10 mouse cellular contexts compared by ENCODE assay signal in the genomic region with DNA sequence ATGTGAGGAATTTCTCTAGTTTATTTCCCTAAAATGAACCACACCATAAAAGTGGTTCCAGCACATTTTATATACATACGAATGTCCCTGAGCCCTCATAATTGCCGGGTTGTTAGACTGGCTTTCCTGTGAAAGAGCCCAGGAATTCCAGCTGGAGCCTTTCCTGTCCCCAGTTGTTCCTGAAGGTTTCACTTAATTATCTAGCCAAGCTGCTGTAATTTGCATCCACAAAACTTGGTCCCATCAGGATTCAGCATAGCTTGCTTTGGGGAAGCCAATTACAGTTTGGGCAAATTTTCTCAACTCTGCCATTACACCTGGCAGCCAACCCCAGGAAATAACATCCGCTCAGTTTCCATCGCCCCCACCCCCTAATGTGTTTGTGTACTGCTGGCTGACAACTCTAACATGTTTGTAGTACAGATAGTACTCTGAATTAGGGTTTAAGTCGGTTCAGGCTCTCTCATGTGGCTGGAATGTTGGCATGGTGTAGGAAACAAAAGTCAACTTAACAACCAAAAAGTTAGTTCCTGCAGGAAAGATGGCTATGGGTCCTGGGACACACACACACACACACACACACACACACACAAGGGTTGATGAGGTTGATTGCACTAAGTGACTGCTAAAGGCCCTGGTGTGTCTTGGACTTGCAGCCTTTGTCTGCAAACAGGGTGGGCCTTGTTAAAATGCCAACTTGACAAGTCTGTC. TPM values are rescaled to one million over a fixed set of nuclear protein-coding genes. Genes with fewer than 3 reads are reported as not detected.
DNase-seq lines count a peak whose midpoint lies in the region; ATAC-seq and TF ChIP-seq lines count a peak whose summit lies in the region.
"Had no signal": no experiment of that assay in that cellular context is flagged by ENCODE, and none has a peak within 500 bp of the region (broad histone marks: within the 10 kb centered on the region; RNA-seq: fewer than 3 reads in every experiment).

No protein-coding gene starts in this region.

- no peak overlapping the region for H3K4me2 ChIP-seq in forebrain, embryonic 13.5 days
- no peak overlapping the region for H3K4me2 ChIP-seq in forebrain, embryonic 11.5 days (ENCODE audit: low read depth, low read length, severe bottlenecking)
- H3K4me2 ChIP-seq in forebrain, embryonic 15.5 days (replicated peaks): no peak overlapping the region
- H3K4me2 ChIP-seq in hindbrain, postnatal 0 days (ENCODE audit: low read depth, low read length): no peak overlapping the region
- H3K4me2 ChIP-seq in midbrain, embryonic 14.5 days (ENCODE audit: low read length): no peak overlapping the region

- H3K27ac ChIP-seq in forebrain, embryonic 13.5 days: no peak overlapping the region
- no peak overlapping the region for H3K27ac ChIP-seq in forebrain, embryonic 11.5 days (ENCODE audit: low read depth, low read length)
- H3K27ac ChIP-seq in forebrain, embryonic 15.5 days (replicated peaks): peak overlapping the region; percentile 27; the same call in 1 of the 2 replicates
- no peak overlapping the region for H3K27ac ChIP-seq in hindbrain, postnatal 0 days
- no peak overlapping the region for H3K27ac ChIP-seq in midbrain, embryonic 14.5 days (replicated peaks; ENCODE audit: low read depth, low read length)

- WGBS in forebrain, embryonic 13.5 days: 47% methylated on average over 5 of the region's 5 CpGs
- WGBS in forebrain, embryonic 11.5 days: 68% methylated on average over 5 of the region's 5 CpGs
- WGBS in forebrain, embryonic 15.5 days: 35% methylated on average over 5 of the region's 5 CpGs
- 37% methylated on average over 5 of the region's 5 CpGs for WGBS in hindbrain, postnatal 0 days
- 39% methylated on average over 5 of the region's 5 CpGs for whole genome bisulfite sequencing in midbrain, embryonic 14.5 days

- H3K9ac ChIP-seq in forebrain, embryonic 13.5 days: no peak overlapping the region
- no peak overlapping the region for H3K9ac ChIP-seq in forebrain, embryonic 11.5 days (ENCODE audit: low read length)
- H3K9ac ChIP-seq in forebrain, embryonic 15.5 days (replicated peaks): no peak overlapping the region
- no peak overlapping the region for H3K9ac ChIP-seq in hindbrain, postnatal 0 days (replicated peaks; ENCODE audit: low read length)
- no peak overlapping the region for H3K9ac ChIP-seq in midbrain, embryonic 14.5 days (replicated peaks; ENCODE audit: low read length)

- peaks cover 19% of the 10 kb centered on the region; the same call in 1 of the 2 replicates for H3K4me1 ChIP-seq in forebrain, embryonic 13.5 days
- no peaks in the 10 kb centered on the region for H3K4me1 ChIP-seq in forebrain, embryonic 11.5 days (replicated peaks; ENCODE audit: control insufficient read depth, insufficient read depth, low read length)
- peaks cover 8% of the 10 kb centered on the region; the same call in 1 of the 2 replicates for H3K4me1 ChIP-seq in forebrain, embryonic 15.5 days
- H3K4me1 ChIP-seq in hindbrain, postnatal 0 days (ENCODE audit: insufficient read depth, low read length): peaks cover 8% of the 10 kb centered on the region
- peaks cover 15% of the 10 kb centered on the region for H3K4me1 ChIP-seq in midbrain, embryonic 14.5 days (ENCODE audit: control insufficient read depth, insufficient read depth, low read length)

- no peaks in the 10 kb centered on the region for H3K36me3 ChIP-seq in forebrain, embryonic 13.5 days (ENCODE audit: poor library complexity, severe bottlenecking)
- no peaks in the 10 kb centered on the region for H3K36me3 ChIP-seq in forebrain, embryonic 11.5 days (ENCODE audit: control insufficient read depth, insufficient read depth, low read length)
- no peaks in the 10 kb centered on the region for H3K36me3 ChIP-seq in forebrain, embryonic 15.5 days
- H3K36me3 ChIP-seq in hindbrain, postnatal 0 days (ENCODE audit: insufficient read depth, low read length): no peaks in the 10 kb centered on the region
- no peaks in the 10 kb centered on the region for H3K36me3 ChIP-seq in midbrain, embryonic 14.5 days (ENCODE audit: control insufficient read depth, insufficient read depth, low read length)

- no peak overlapping the region for H3K4me3 ChIP-seq in forebrain, embryonic 13.5 days
- no peak overlapping the region for H3K4me3 ChIP-seq in forebrain, embryonic 11.5 days (ENCODE audit: low read depth, low read length)
- H3K4me3 ChIP-seq in forebrain, embryonic 15.5 days: no peak overlapping the region
- H3K4me3 ChIP-seq in hindbrain, postnatal 0 days (ENCODE audit: low read length): no peak overlapping the region
- no peak overlapping the region for H3K4me3 ChIP-seq in midbrain, embryonic 14.5 days (replicated peaks; ENCODE audit: low read depth, low read length)

- H3K27me3 ChIP-seq in forebrain, embryonic 13.5 days: no peaks in the 10 kb centered on the region
- no peaks in the 10 kb centered on the region for H3K27me3 ChIP-seq in forebrain, embryonic 11.5 days (ENCODE audit: control insufficient read depth, insufficient read depth, low read length)
- H3K27me3 ChIP-seq in forebrain, embryonic 15.5 days: no peaks in the 10 kb centered on the region
- H3K27me3 ChIP-seq in hindbrain, postnatal 0 days (ENCODE audit: insufficient read depth, low read length): no peaks in the 10 kb centered on the region
- no peaks in the 10 kb centered on the region for H3K27me3 ChIP-seq in midbrain, embryonic 14.5 days (ENCODE audit: control insufficient read depth, insufficient read depth, low read length)

- no peaks in the 10 kb centered on the region for H3K9me3 ChIP-seq in forebrain, embryonic 13.5 days (replicated peaks)
- H3K9me3 ChIP-seq in forebrain, embryonic 11.5 days (ENCODE audit: control insufficient read depth, low read length): no peaks in the 10 kb centered on the region
- H3K9me3 ChIP-seq in forebrain, embryonic 15.5 days: no peaks in the 10 kb centered on the region
- no peaks in the 10 kb centered on the region for H3K9me3 ChIP-seq in hindbrain, postnatal 0 days (ENCODE audit: low read length)
- H3K9me3 ChIP-seq in midbrain, embryonic 14.5 days (ENCODE audit: control insufficient read depth, low read length): no peaks in the 10 kb centered on the region

- DNase-seq in forebrain, embryonic 11.5 days (ENCODE audit: low spot score): no peak
- DNase-seq in hindbrain, postnatal 0 days (ENCODE audit: low spot score): peak; percentile 7
- DNase-seq in midbrain, embryonic 14.5 days: peak; percentile 45
- no peak for DNase-seq in cerebellum, postnatal 25 days
- DNase-seq in frontal cortex, postnatal 10 days (ENCODE audit: low spot score in 2 of 2): no peak
- no peak for DNase-seq in right cerebral cortex, postnatal 36 days (ENCODE audit: low spot score in 2 of 2)
- DNase-seq: cerebellum, postnatal 14 days had no signal

- no peak for TF ChIP-seq CTCF in hindbrain, postnatal 0 days (IDR thresholded peaks at IDR 0.05; ENCODE audit: low read depth)

- ATAC-seq in forebrain, embryonic 13.5 days: peak; percentile 81
- ATAC-seq in forebrain, embryonic 11.5 days (replicated peaks; ENCODE audit: low FRiP score): no peak
- ATAC-seq in forebrain, embryonic 15.5 days (replicated peaks): peak; percentile 66
- ATAC-seq in hindbrain, postnatal 0 days: no peak
- no peak for ATAC-seq in midbrain, embryonic 14.5 days (ENCODE audit: low FRiP score, low TSS enrichment)
- ATAC-seq: inflammation-experienced regulatory T-cells, adult 6 months had no signal

RNA-seq across cellular contexts. Expression of gene N6amt1, which starts 34.3 kb away (rescaled TPM):
- polyA plus RNA-seq in forebrain, embryonic 13.5 days (2015; fragmentation: Nextera tagmentation; extraction: Ambion mirVana): 17.5 and 18.5 TPM in 2 replicates
- polyA plus RNA-seq in forebrain, embryonic 11.5 days (2014; fragmentation: Nextera tagmentation; extraction: Ambion mirVana): 17.7 and 19.5 TPM in 2 replicates
- polyA plus RNA-seq in forebrain, embryonic 15.5 days (2015; fragmentation: Nextera tagmentation; extraction: Ambion mirVana): 16.2 and 16.3 TPM in 2 replicates
- total RNA-seq in hindbrain, postnatal 0 days (2014; rRNA removed): 7.8 and 10.0 TPM in 2 replicates
- polyA plus RNA-seq in hindbrain, postnatal 0 days (2015; fragmentation: Nextera tagmentation; extraction: Ambion mirVana): 33.8 and 34.6 TPM in 2 replicates
- polyA plus RNA-seq in midbrain, embryonic 14.5 days (2014; fragmentation: Nextera tagmentation; extraction: Ambion mirVana): 18.7 and 19.5 TPM in 2 replicates

Comparison
In these comparisons a context has a peak if more than half of its experiments do, and no peak if none do; other contexts are left out.
1. ATAC-seq: peak in forebrain, embryonic 13.5 days (single experiment) and forebrain, embryonic 15.5 days (single experiment); none in forebrain, embryonic 11.5 days (single experiment), hindbrain, postnatal 0 days (single experiment) and midbrain, embryonic 14.5 days (single experiment).
2. DNase-seq: peak in hindbrain, postnatal 0 days (single experiment) and midbrain, embryonic 14.5 days (single experiment); none in forebrain, embryonic 11.5 days (single experiment), cerebellum, postnatal 25 days (0 of 2), frontal cortex, postnatal 10 days (0 of 2) and right cerebral cortex, postnatal 36 days (0 of 2).